Mouse (Mus musculus) intestine, embryonic 14.5 days (tissue): ENCODE measurements around the gene Fscb. TPM values are rescaled to one million over a fixed set of nuclear protein-coding genes. Genes with fewer than 3 reads are reported as not detected.

ENCODE experiments used
- ATAC-seq: fragments of 200-750 bp; cut with Nextera tagmentation; replicated peaks from 2 replicates; pipeline ENCODE4 v1.8.0; 2017; ENCODE audit warnings: low read depth, moderate number of reproducible peaks, moderate TSS enrichment, moderate library complexity; ENCODE audit not compliant: low FRiP score, low TSS enrichment
- DNase-seq: peaks from one replicate; pipeline ENCODE4 v3.0.0-alpha.2; 2018; ENCODE audit warnings: low spot score
- H3K27ac ChIP-seq: fragments of 300-500 bp; sonication (generic); 2 replicates; pipeline ENCODE4 v1.5.1; 2014; ENCODE audit warnings: low read depth, mild to moderate bottlenecking, control low read depth
- H3K27me3 ChIP-seq: fragments of 300-500 bp; sonication (generic); replicated peaks from 2 replicates; pipeline ENCODE4 v1.6.1; 2014; ENCODE audit warnings: low read length, control low read depth; ENCODE audit not compliant: control insufficient read depth, insufficient read depth
- H3K36me3 ChIP-seq: fragments of 300-500 bp; sonication (generic); 2 replicates; pipeline ENCODE4 v1.6.1; 2014; ENCODE audit warnings: low read length, control low read depth; ENCODE audit not compliant: control insufficient read depth, insufficient read depth
- H3K4me1 ChIP-seq: fragments of 300-500 bp; sonication (generic); replicated peaks from 2 replicates; pipeline ENCODE4 v1.6.1; 2014; ENCODE audit warnings: low read length, control low read depth, mixed read lengths; ENCODE audit not compliant: control insufficient read depth, insufficient read depth
- H3K4me2 ChIP-seq: fragments of 300-500 bp; sonication (generic); 2 replicates; pipeline ENCODE4 v1.6.1; 2014; ENCODE audit warnings: low read length
- H3K4me3 ChIP-seq: fragments of 300-500 bp; sonication (generic); 2 replicates; pipeline ENCODE4 v1.5.1; 2014; ENCODE audit warnings: low read depth, low read length, control low read depth, mixed read lengths
- H3K9ac ChIP-seq: fragments of 300-500 bp; sonication (generic); 2 replicates; pipeline ENCODE4 v1.6.1; 2014; ENCODE audit warnings: mild to moderate bottlenecking, low read length
- H3K9me3 ChIP-seq: fragments of 300-500 bp; sonication (generic); 2 replicates; pipeline ENCODE4 v1.6.1; 2016; ENCODE audit warnings: low read length, control low read depth; ENCODE audit not compliant: control insufficient read depth
- WGBS: fragments of 180-500 bp; shearing (Covaris S2); extraction: QIAGEN DNeasy Blood & Tissue Kit; methylation state at CpG from one replicate; pipeline ENCODE4 v1.1.7; 2014; 5-methylcytosine and 5-hydroxymethylcytosine counted together
- polyA plus RNA-seq: library from polyadenylated mRNA; unstranded; fragments of >200 nt; fragmentation: Nextera tagmentation; extraction: Ambion mirVana; gene quantifications from 2 replicates; pipeline ENCODE4 v1.2.1, GENCODE M21; 2014

The Fscb gene
- polyA plus RNA-seq = not detected in 2 replicates

GRCm38 (mm10) chr12:64474590-64474989, at the start of gene Fscb:
TSS of gene Fscb (minus strand) at chr12:64474690.
- H3K9ac ChIP-seq = no peak within 1 kb of the TSS
- no peak within 1 kb of the TSS for H3K27ac ChIP-seq
- DNase-seq = no peak
- H3K9me3 ChIP-seq = no peaks in the 10 kb centered on the region
- no peak within 1 kb of the TSS for H3K4me2 ChIP-seq
- 80% methylated on average over 1 of the region's 1 CpGs for WGBS
- H3K4me3 ChIP-seq = no peak within 1 kb of the TSS
- H3K27me3 ChIP-seq = no peaks in the 10 kb centered on the region
- ATAC-seq = no peak
- no peaks in the 10 kb centered on the region for H3K36me3 ChIP-seq
- no peaks in the 10 kb centered on the region for H3K4me1 ChIP-seq

- Histone ChIP-seq H3K9ac (no peak overlapping the region), H3K9me3 (no peaks in the 10 kb centered on the region), H3K4me3 (no peak overlapping the region), H3K36me3 (no peaks in the 10 kb centered on the region), H3K27me3 (no peaks in the 10 kb centered on the region), H3K27ac (no peak overlapping the region), H3K4me1 (no peaks in the 10 kb centered on the region), H3K4me2 (no peak overlapping the region)
- WGBS = 71% methylated on average over 2 of the region's 2 CpGs
- no peak for DNase-seq
- ATAC-seq = no peak
These were observed 42.3 kb upstream of the Fscb start for GRCm38 (mm10) chr12:64516775-64517174.

- Histone ChIP-seq H3K4me1 (no peaks in the 10 kb centered on the region), H3K27me3 (no peaks in the 10 kb centered on the region), H3K36me3 (no peaks in the 10 kb centered on the region), H3K27ac (no peak overlapping the region), H3K9me3 (no peaks in the 10 kb centered on the region), H3K4me2 (no peak overlapping the region), H3K9ac (no peak overlapping the region), H3K4me3 (no peak overlapping the region)
- no peak for ATAC-seq
- WGBS = 75% methylated on average over 1 of the region's 1 CpGs
- DNase-seq = no peak
These were observed 38.9 kb upstream of the Fscb start for GRCm38 (mm10) chr12:64513439-64513838.

- H3K27ac ChIP-seq = no peak overlapping the region
- ATAC-seq (no peak), DNase-seq (no peak)
- H3K9me3 ChIP-seq = no peaks in the 10 kb centered on the region
- WGBS = 56% methylated on average over 5 of the region's 5 CpGs
- H3K9ac ChIP-seq = no peak overlapping the region
- no peak overlapping the region for H3K4me2 ChIP-seq
- no peaks in the 10 kb centered on the region for H3K36me3 ChIP-seq
- no peaks in the 10 kb centered on the region for H3K4me1 ChIP-seq
- H3K4me3 ChIP-seq = no peak overlapping the region
- no peaks in the 10 kb centered on the region for H3K27me3 ChIP-seq
These were observed 23.2 kb upstream of the Fscb start for GRCm38 (mm10) chr12:64497706-64498105.

GRCm38 (mm10) chr12:64473615-64474014, 875 bp downstream of the Fscb start:
- Histone ChIP-seq H3K9me3 (no peaks in the 10 kb centered on the region), H3K4me1 (no peaks in the 10 kb centered on the region), H3K4me2 (no peak overlapping the region), H3K4me3 (no peak overlapping the region), H3K9ac (no peak overlapping the region), H3K27ac (no peak overlapping the region), H3K27me3 (no peaks in the 10 kb centered on the region), H3K36me3 (no peaks in the 10 kb centered on the region)
- ATAC-seq (no peak), DNase-seq (no peak)
- WGBS = 81% methylated on average over 1 of the region's 1 CpGs

- WGBS = 88% methylated on average over 1 of the region's 1 CpGs
- Histone ChIP-seq H3K9ac (no peak overlapping the region), H3K4me1 (no peaks in the 10 kb centered on the region), H3K27ac (no peak overlapping the region), H3K9me3 (no peaks in the 10 kb centered on the region), H3K36me3 (no peaks in the 10 kb centered on the region), H3K4me3 (no peak overlapping the region), H3K27me3 (no peaks in the 10 kb centered on the region), H3K4me2 (no peak overlapping the region)
- DNase-seq = no peak
- ATAC-seq = no peak
These were observed 1.4 kb downstream of the Fscb start for GRCm38 (mm10) chr12:64473136-64473535.

- Histone ChIP-seq H3K4me1 (no peaks in the 10 kb centered on the region), H3K36me3 (no peaks in the 10 kb centered on the region), H3K27ac (no peak overlapping the region), H3K4me2 (no peak overlapping the region), H3K27me3 (no peaks in the 10 kb centered on the region), H3K9me3 (no peaks in the 10 kb centered on the region), H3K9ac (no peak overlapping the region), H3K4me3 (no peak overlapping the region)
- no peak for ATAC-seq
- no peak for DNase-seq
These were observed 19.3 kb downstream of the Fscb start for GRCm38 (mm10) chr12:64455228-64455627.

- 50% methylated on average over 9 of the region's 9 CpGs for WGBS
These were observed 24.6 kb downstream of the Fscb start for GRCm38 (mm10) chr12:64449911-64450310.

GRCm38 (mm10) chr12:64436675-64437074, 37.8 kb downstream of the Fscb start:
- H3K27me3 ChIP-seq = no peaks in the 10 kb centered on the region
- no peak for DNase-seq

More at GRCm38 (mm10) chr12:64449911-64450310, 24.6 kb downstream of the Fscb start:
- H3K4me2 ChIP-seq = no peak overlapping the region
- H3K27ac ChIP-seq = no peak overlapping the region
- H3K9me3 ChIP-seq = no peaks in the 10 kb centered on the region
- H3K9ac ChIP-seq = no peak overlapping the region
- H3K4me3 ChIP-seq = no peak overlapping the region
- H3K27me3 ChIP-seq = no peaks in the 10 kb centered on the region
- no peaks in the 10 kb centered on the region for H3K4me1 ChIP-seq
- ATAC-seq = no peak
- H3K36me3 ChIP-seq = no peaks in the 10 kb centered on the region
- no peak for DNase-seq

More at GRCm38 (mm10) chr12:64436675-64437074, 37.8 kb downstream of the Fscb start:
- H3K4me3 ChIP-seq = no peak overlapping the region
- no peaks in the 10 kb centered on the region for H3K4me1 ChIP-seq
- H3K9me3 ChIP-seq = no peaks in the 10 kb centered on the region
- no peak overlapping the region for H3K4me2 ChIP-seq
- 41% methylated on average over 2 of the region's 2 CpGs for WGBS
- no peak for ATAC-seq
- no peaks in the 10 kb centered on the region for H3K36me3 ChIP-seq
- H3K9ac ChIP-seq = no peak overlapping the region
- no peak overlapping the region for H3K27ac ChIP-seq
